Mouse (Mus musculus) brain, embryonic 14.5 days (tissue): ENCODE measurements at regions not wholly inside any gene's neighbourhood (a gene's known extent, or its start where the extent isn't known, plus 50 kb on each side); places are given as distances from the start of the nearest gene placed in this dataset.
A peak's percentile ranks its signal among the peaks of the same experiment; 100 is the strongest.

Experiments
- DNase-seq: peaks from one replicate; pipeline ENCODE4 v3.0.0-alpha.2; 2011; ENCODE audit warnings: low read depth
- CTCF ChIP-seq: fragments of 200-500 bp; IDR thresholded peaks from 2 replicates; pipeline ENCODE4 v1.5.1; 2012; ENCODE audit warnings: inconsistent platforms, mild to moderate bottlenecking, moderate library complexity, borderline replicate concordance; ENCODE audit not compliant: insufficient read depth, insufficient read length; ENCODE audit errors: extremely low read depth
- POLR2A ChIP-seq: fragments of 200-500 bp; IDR thresholded peaks from 2 replicates; pipeline ENCODE4 v1.6.1; 2012; ENCODE audit warnings: mild to moderate bottlenecking, inconsistent platforms, borderline replicate concordance; ENCODE audit not compliant: poor library complexity, insufficient read depth, insufficient read length, severe bottlenecking; ENCODE audit errors: extremely low read depth

- TF ChIP-seq CTCF, result no peak
- TF ChIP-seq POLR2A, result no peak
- DNase-seq, result no peak
Observed at GRCm38 (mm10) chr10:87742766-87743165, 115.3 kb upstream of the Igf1 start.

- no peak for DNase-seq
- TF ChIP-seq CTCF, result no peak
- no peak for TF ChIP-seq POLR2A
Observed at GRCm38 (mm10) chr10:87747846-87748552, 110.1 kb upstream of the Igf1 start.

GRCm38 (mm10) chr10:87748631-87749193, 109.4 kb upstream of the Igf1 start:
- peak; percentile 31 for DNase-seq
- TF ChIP-seq POLR2A, result no peak
- TF ChIP-seq CTCF, result no peak

- DNase-seq, result no peak
Observed at GRCm38 (mm10) chr10:87750321-87750720, 107.7 kb upstream of the Igf1 start.

GRCm38 (mm10) chr10:87750972-87751371, 107.1 kb upstream of the Igf1 start:
- DNase-seq, result no peak
- TF ChIP-seq CTCF, result no peak
- TF ChIP-seq POLR2A, result no peak

More at GRCm38 (mm10) chr10:87750321-87750720, 107.7 kb upstream of the Igf1 start:
- no peak for TF ChIP-seq POLR2A
- TF ChIP-seq CTCF, result no peak

- TF ChIP-seq CTCF (no peak), POLR2A (no peak)
Observed at GRCm38 (mm10) chr10:87752117-87752516, 105.9 kb upstream of the Igf1 start.

GRCm38 (mm10) chr10:87753483-87753882, 104.6 kb upstream of the Igf1 start:
- TF ChIP-seq POLR2A (no peak), CTCF (no peak)
- no peak for DNase-seq

More at GRCm38 (mm10) chr10:87752117-87752516, 105.9 kb upstream of the Igf1 start:
- DNase-seq, result no peak

GRCm38 (mm10) chr10:87761528-87762030, 96.5 kb upstream of the Igf1 start:
- TF ChIP-seq CTCF, result no peak
- DNase-seq, result no peak

GRCm38 (mm10) chr10:87787521-87787920, 70.5 kb upstream of the Igf1 start:
- TF ChIP-seq POLR2A (no peak), CTCF (no peak)
- peak; percentile 33 for DNase-seq

- no peak for DNase-seq
- TF ChIP-seq CTCF (no peak), POLR2A (no peak)
Observed at GRCm38 (mm10) chr10:87792346-87792745, 65.7 kb upstream of the Igf1 start.

- no peak for TF ChIP-seq CTCF
- TF ChIP-seq POLR2A, result no peak
Observed at GRCm38 (mm10) chr10:87803936-87804791, 53.9 kb upstream of the Igf1 start.

GRCm38 (mm10) chr10:87804792-87805082, 53.3 kb upstream of the Igf1 start:
- TF ChIP-seq CTCF (no peak), POLR2A (no peak)

More at GRCm38 (mm10) chr10:87803936-87804791, 53.9 kb upstream of the Igf1 start:
- no peak for DNase-seq

More at GRCm38 (mm10) chr10:87804792-87805082, 53.3 kb upstream of the Igf1 start:
- DNase-seq, result no peak
